Mouse (Mus musculus) neutrophil, adult 5-6 weeks (primary cell): ENCODE results near the gene Vmn2r98. TPM values are rescaled to one million over a fixed set of nuclear protein-coding genes. Genes with fewer than 3 reads are reported as not detected.
"Not testable (repeated sequence)": the region's sequence is repeated elsewhere in the genome, so short reads cannot be mapped to it uniquely, and the experiment has no call there.

Source experiments
- ATAC-seq: fragments of 151-379, 151-347 bp; 2 replicates; pipeline ENCODE4 v1.8.0; 2017; ENCODE audit warnings: mild to moderate bottlenecking, moderate TSS enrichment; ENCODE audit not compliant: insufficient number of reproducible peaks, poor library complexity, low FRiP score, severe bottlenecking; ENCODE audit errors: extremely low read depth
- total RNA-seq: library from RNA; stranded (forward); fragments of 200-1000 nt; gene quantifications from 2 replicates; pipeline ENCODE4 v1.2.3, GENCODE M21; 2017

Vmn2r98 gene
- total RNA-seq = not detected in 2 replicates

- ATAC-seq = not testable (repeated sequence)
These were observed at the start of gene Vmn2r98 for GRCm38 (mm10) chr17:19053160-19053559. Vmn2r98 (plus strand) TSS chr17:19053460.

- not testable (repeated sequence) for ATAC-seq
These were observed 21.8 kb upstream of the Vmn2r98 start for GRCm38 (mm10) chr17:19031441-19031840.

- no peak for ATAC-seq
These were observed 21.3 kb upstream of the Vmn2r98 start for GRCm38 (mm10) chr17:19031962-19032361.

GRCm38 (mm10) chr17:19032721-19033120, 20.5 kb upstream of the Vmn2r98 start:
- ATAC-seq = no peak

Other genes with a start within 250 kb of the Vmn2r98 start
- gene Vmn2r97, start 139.2 kb upstream of the Vmn2r98 start, total RNA-seq = under 0.01 and 0.23 TPM in 2 replicates